Mouse (Mus musculus): ENCODE data around the gene Gm9970. TPM values are rescaled to one million over a fixed set of nuclear protein-coding genes. Genes with fewer than 3 reads are reported as not detected.

Gm9970 gene
- total and polyA plus RNA-seq, 3 experiments = 0.24 TPM; not detected in 2

GRCm38 (mm10) chr5:31279245-31279988, 38.4 kb upstream of the Gm9970 start:
- Histone ChIP-seq H3K9ac (ENCODE audit: control insufficient read depth, low read depth, low read length, poor library complexity, severe bottlenecking) (no peak overlapping the region), H3K4me3 (ENCODE audit: control insufficient read depth in 1 of 2, insufficient read depth in 1 of 2, low read depth in 2 of 2, low read length in 2 of 2) (no peak overlapping the region), H3K79me2 (ENCODE audit: control insufficient read depth, insufficient read depth, low read length, poor library complexity) (no peaks in the 10 kb centered on the region), H3K36me3 (ENCODE audit: control insufficient read depth in 1 of 2, insufficient read depth in 2 of 2, low read length in 2 of 2) (no peaks in the 10 kb centered on the region), H3K27me3 (ENCODE audit: control insufficient read depth in 1 of 2, insufficient read depth in 2 of 2, low read length in 2 of 2) (no peaks in the 10 kb centered on the region), H3K9me3 (replicated peaks; ENCODE audit: insufficient read depth, low read length) (no peaks in the 10 kb centered on the region), H3K27ac (ENCODE audit: control insufficient read depth, low read depth, low read length) (no peak overlapping the region), H3K4me1 (ENCODE audit: control insufficient read depth in 1 of 2, insufficient read depth in 2 of 2, low read length in 2 of 2) (no peaks in the 10 kb centered on the region)
- DNase-seq (ENCODE audit: low read depth, low spot score) = no peak
- TF ChIP-seq SIN3A (IDR thresholded peaks at IDR 0.05; ENCODE audit: low read length) (no peak), USF2 (IDR thresholded peaks at IDR 0.05; ENCODE audit: borderline replicate concordance in 1 of 2, insufficient read depth in 1 of 2, low read depth in 1 of 2, low read length in 2 of 2) (no peak), TCF12 (IDR thresholded peaks at IDR 0.05; ENCODE audit: low read depth, low read length) (no peak), GABPA (IDR thresholded peaks at IDR 0.05; ENCODE audit: low read depth, low read length) (no peak), POLR2A (IDR thresholded peaks at IDR 0.05; ENCODE audit: control insufficient read depth in 1 of 2, insufficient read depth in 1 of 2, low read depth in 1 of 2, low read length in 2 of 2, poor library complexity in 1 of 2) (no peak), NELFE (IDR thresholded peaks at IDR 0.05; ENCODE audit: low read depth, low read length) (no peak), MYC (IDR thresholded peaks at IDR 0.05; ENCODE audit: low read depth, low read length) (no peak), MAX (IDR thresholded peaks at IDR 0.05; ENCODE audit: low read length) (no peak), POLR2AphosphoS2 (IDR thresholded peaks at IDR 0.05; ENCODE audit: low read length) (no peak), GATA1 (IDR thresholded peaks at IDR 0.05; ENCODE audit: low read depth, low read length) (no peak), USF1 (IDR thresholded peaks at IDR 0.05; ENCODE audit: low read depth, low read length) (no peak), TAL1 (IDR thresholded peaks at IDR 0.05; ENCODE audit: low read length) (no peak), NRF1 (IDR thresholded peaks at IDR 0.05; ENCODE audit: insufficient read depth, low read depth, low read length, poor library complexity, severe bottlenecking) (no peak)

- Histone ChIP-seq H3K9ac (ENCODE audit: control insufficient read depth, low read depth, low read length, poor library complexity, severe bottlenecking) (no peak overlapping the region), H3K27ac (ENCODE audit: control insufficient read depth, low read depth, low read length) (no peak overlapping the region), H3K27me3 (ENCODE audit: control insufficient read depth in 1 of 2, insufficient read depth in 2 of 2, low read length in 2 of 2) (no peaks in the 10 kb centered on the region), H3K4me1 (ENCODE audit: control insufficient read depth in 1 of 2, insufficient read depth in 2 of 2, low read length in 2 of 2) (no peaks in the 10 kb centered on the region), H3K4me3 (ENCODE audit: control insufficient read depth in 1 of 2, insufficient read depth in 1 of 2, low read depth in 2 of 2, low read length in 2 of 2) (no peak overlapping the region), H3K9me3 (replicated peaks; ENCODE audit: insufficient read depth, low read length) (no peaks in the 10 kb centered on the region), H3K79me2 (ENCODE audit: control insufficient read depth, insufficient read depth, low read length, poor library complexity) (no peaks in the 10 kb centered on the region), H3K36me3 (ENCODE audit: control insufficient read depth in 1 of 2, insufficient read depth in 2 of 2, low read length in 2 of 2) (no peaks in the 10 kb centered on the region)
- DNase-seq (ENCODE audit: low read depth, low spot score) = no peak
- TF ChIP-seq MAZ (IDR thresholded peaks at IDR 0.05; ENCODE audit: low read depth, low read length) (no peak), ZNF384 (IDR thresholded peaks at IDR 0.05; ENCODE audit: low read depth, low read length) (no peak), TCF12 (IDR thresholded peaks at IDR 0.05; ENCODE audit: low read depth, low read length) (no peak)
Observed at GRCm38 (mm10) chr5:31273018-31273417, 32.0 kb upstream of the Gm9970 start.
